Mouse (Mus musculus) CH12.LX (cell line): ENCODE results near the gene Cyp2w1.

Experiments used
- CHD2 ChIP-seq: IDR thresholded peaks from 2 replicates; pipeline ENCODE4 v1.6.1; 2011; ENCODE audit warnings: low read length, improper control_type of control experiment
- CTCF ChIP-seq, 2 experiments: IDR thresholded peaks in 1 of 2; conservative IDR thresholded peaks in 1 of 2; 2 replicates each; pipeline ENCODE4 v1.5.1; 2011 to 2012; ENCODE audit warnings: low read depth in 2 of 2, low read length in 2 of 2, improper control_type of control experiment in 1 of 2, inconsistent platforms in 1 of 2, mild to moderate bottlenecking in 1 of 2, moderate library complexity in 1 of 2
- JUN ChIP-seq: IDR thresholded peaks from 2 replicates; pipeline ENCODE4 v1.6.1; 2011; ENCODE audit warnings: low read depth, mild to moderate bottlenecking, low read length, improper control_type of control experiment, moderate library complexity; ENCODE audit not compliant: insufficient read depth
- MAFK ChIP-seq: IDR thresholded peaks from 2 replicates; pipeline ENCODE4 v1.6.1; 2011; ENCODE audit warnings: low read length, improper control_type of control experiment; ENCODE audit not compliant: insufficient replicate concordance
- PAX5 ChIP-seq: IDR thresholded peaks from 2 replicates; pipeline ENCODE4 v1.6.1; 2012; ENCODE audit warnings: low read length, inconsistent platforms, mixed read lengths
- POLR2A ChIP-seq: IDR thresholded peaks from 2 replicates; pipeline ENCODE4 v1.6.1; 2011; ENCODE audit warnings: low read depth, mild to moderate bottlenecking, improper control_type of control experiment, low read length
- TBP ChIP-seq: conservative IDR thresholded peaks from 2 replicates; pipeline ENCODE4 v1.6.1; 2011; ENCODE audit warnings: low read depth, low read length, improper control_type of control experiment
- TCF12 ChIP-seq: IDR thresholded peaks from 2 replicates; pipeline ENCODE4 v1.6.1; 2014; ENCODE audit warnings: low read depth, mild to moderate bottlenecking, inconsistent platforms, low read length, improper control_type of control experiment
- ZNF384 ChIP-seq: IDR thresholded peaks from 2 replicates; pipeline ENCODE4 v1.6.1; 2012; ENCODE audit warnings: low read depth, low read length, improper control_type of control experiment, inconsistent platforms

GRCm38 (mm10) chr5:139349713-139350112 is 2.7 kb upstream of the Cyp2w1 start:
- TF ChIP-seq MAFK (no peak), CTCF (conservative IDR thresholded peaks at IDR 0.05 in 1 of 2, IDR thresholded peaks at IDR 0.05 in 1 of 2; ENCODE audit: low read depth in 2 of 2, low read length in 2 of 2) (no peak), TCF12 (no peak), POLR2A (no peak), ZNF384 (no peak), PAX5 (no peak), JUN (no peak), CHD2 (no peak), TBP (no peak)
